Mouse (Mus musculus) MEL (cell line): ENCODE measurements around the gene Tmem86a. TPM values are rescaled to one million over a fixed set of nuclear protein-coding genes. Genes with fewer than 3 reads are reported as not detected.

ENCODE experiments used
- DNase-seq: peaks from one replicate; pipeline ENCODE4 v3.0.0; 2011; ENCODE audit warnings: low read depth, low spot score
- H3K27ac ChIP-seq: 2 replicates; pipeline ENCODE4 v1.5.1; 2012; ENCODE audit warnings: low read depth, mild to moderate bottlenecking, control low read depth, low read length, moderate library complexity; ENCODE audit not compliant: control insufficient read depth
- H3K27me3 ChIP-seq, 2 experiments: fragments of 150-350 bp in 1 of 2; sonication (generic) in 1 of 2; 2 replicates each; pipeline ENCODE4 v1.6.1; 2012; ENCODE audit warnings: low read length in 2 of 2, mild to moderate bottlenecking in 2 of 2, improper control_type of control experiment in 1 of 2, moderate library complexity in 1 of 2; ENCODE audit not compliant: insufficient read depth in 2 of 2, control insufficient read depth in 1 of 2
- H3K36me3 ChIP-seq, 2 experiments: 2 replicates each; pipeline ENCODE4 v1.6.1; 2012 to 2014; ENCODE audit warnings: low read length in 2 of 2, improper control_type of control experiment in 1 of 2, inconsistent platforms in 1 of 2, mild to moderate bottlenecking in 1 of 2; ENCODE audit not compliant: insufficient read depth in 2 of 2, control insufficient read depth in 1 of 2
- H3K4me1 ChIP-seq, 2 experiments: fragments of 150-350 bp in 1 of 2; sonication (generic) in 1 of 2; 2 replicates each; pipeline ENCODE4 v1.6.1; 2012; ENCODE audit warnings: low read length in 2 of 2, improper control_type of control experiment in 1 of 2, mild to moderate bottlenecking in 1 of 2; ENCODE audit not compliant: insufficient read depth in 2 of 2, control insufficient read depth in 1 of 2
- H3K4me3 ChIP-seq, 2 experiments: fragments of 150-350 bp in 1 of 2; sonication (generic) in 1 of 2; 2 replicates each; pipeline ENCODE4 v1.5.1; 2012; ENCODE audit warnings: low read depth in 2 of 2, low read length in 2 of 2, mild to moderate bottlenecking in 2 of 2, moderate library complexity in 2 of 2, control low read depth in 1 of 2, improper control_type of control experiment in 1 of 2; ENCODE audit not compliant: control insufficient read depth in 1 of 2, insufficient read depth in 1 of 2
- H3K79me2 ChIP-seq: 2 replicates; pipeline ENCODE4 v1.6.1; 2012; ENCODE audit warnings: mild to moderate bottlenecking, low read length, moderate library complexity; ENCODE audit not compliant: control insufficient read depth, poor library complexity, insufficient read depth
- H3K9ac ChIP-seq: 2 replicates; pipeline ENCODE4 v1.6.1; 2012; ENCODE audit warnings: low read depth, mild to moderate bottlenecking, control low read depth, low read length, moderate library complexity; ENCODE audit not compliant: control insufficient read depth, poor library complexity, severe bottlenecking
- H3K9me3 ChIP-seq: fragments of 150-350 bp; sonication (generic); replicated peaks from 2 replicates; pipeline ENCODE4 v1.6.1; 2012; ENCODE audit warnings: mild to moderate bottlenecking, low read length, improper control_type of control experiment, moderate library complexity; ENCODE audit not compliant: insufficient read depth
- CHD2 ChIP-seq: IDR thresholded peaks from 2 replicates; pipeline ENCODE4 v1.6.1; 2011; ENCODE audit warnings: low read length, improper control_type of control experiment
- E2F4 ChIP-seq: IDR thresholded peaks from 2 replicates; pipeline ENCODE4 v1.6.1; 2011; ENCODE audit warnings: low read depth, low read length, improper control_type of control experiment, borderline replicate concordance
- GABPA ChIP-seq: IDR thresholded peaks from 2 replicates; pipeline ENCODE4 v1.6.1; 2012; ENCODE audit warnings: low read depth, mild to moderate bottlenecking, inconsistent platforms, low read length, improper control_type of control experiment, moderate library complexity
- GATA1 ChIP-seq: IDR thresholded peaks from 2 replicates; pipeline ENCODE4 v1.6.1; 2011; ENCODE audit warnings: low read depth, low read length, improper control_type of control experiment
- HCFC1 ChIP-seq: IDR thresholded peaks from 2 replicates; pipeline ENCODE4 v1.6.1; 2012; ENCODE audit warnings: low read depth, mild to moderate bottlenecking, inconsistent platforms, low read length, improper control_type of control experiment, moderate library complexity
- MAFK ChIP-seq: IDR thresholded peaks from 2 replicates; pipeline ENCODE4 v1.6.1; 2011; ENCODE audit warnings: low read depth, mild to moderate bottlenecking, low read length, improper control_type of control experiment, borderline replicate concordance
- MAX ChIP-seq: IDR thresholded peaks from 2 replicates; pipeline ENCODE4 v1.6.1; 2011; ENCODE audit warnings: low read length, improper control_type of control experiment
- MAZ ChIP-seq: IDR thresholded peaks from 2 replicates; pipeline ENCODE4 v1.6.1; 2012; ENCODE audit warnings: low read depth, mild to moderate bottlenecking, inconsistent platforms, low read length, improper control_type of control experiment
- MXI1 ChIP-seq: IDR thresholded peaks from 2 replicates; pipeline ENCODE4 v1.6.1; 2011; ENCODE audit warnings: mild to moderate bottlenecking, low read depth, low read length, improper control_type of control experiment
- MYB ChIP-seq: IDR thresholded peaks from 2 replicates; pipeline ENCODE4 v1.6.1; 2011; ENCODE audit warnings: mild to moderate bottlenecking, low read depth, low read length, improper control_type of control experiment
- NRF1 ChIP-seq: IDR thresholded peaks from 2 replicates; pipeline ENCODE4 v1.6.1; 2014; ENCODE audit warnings: low read depth, mild to moderate bottlenecking, inconsistent platforms, low read length, improper control_type of control experiment, moderate library complexity; ENCODE audit not compliant: poor library complexity, insufficient read depth, severe bottlenecking
- POLR2A ChIP-seq, 2 experiments: IDR thresholded peaks; 2 replicates each; pipeline ENCODE4 v1.6.1; 2011 to 2012; ENCODE audit warnings: low read length in 2 of 2, mild to moderate bottlenecking in 2 of 2, control low read depth in 1 of 2, improper control_type of control experiment in 1 of 2, low read depth in 1 of 2, moderate library complexity in 1 of 2; ENCODE audit not compliant: control insufficient read depth in 1 of 2, insufficient read depth in 1 of 2, poor library complexity in 1 of 2
- POLR2AphosphoS5 ChIP-seq: IDR thresholded peaks from 2 replicates; pipeline ENCODE4 v1.6.1; 2012; ENCODE audit warnings: low read depth, borderline replicate concordance, mild to moderate bottlenecking, inconsistent platforms, low read length, moderate library complexity, mixed read lengths
- RAD21 ChIP-seq: IDR thresholded peaks from 2 replicates; pipeline ENCODE4 v1.6.1; 2011; ENCODE audit warnings: mild to moderate bottlenecking, low read depth, low read length, improper control_type of control experiment
- SIN3A ChIP-seq: IDR thresholded peaks from 2 replicates; pipeline ENCODE4 v1.6.1; 2012; ENCODE audit warnings: low read length, improper control_type of control experiment, inconsistent platforms
- SMC3 ChIP-seq: IDR thresholded peaks from 2 replicates; pipeline ENCODE4 v1.6.1; 2011; ENCODE audit warnings: low read depth, low read length, improper control_type of control experiment
- TAL1 ChIP-seq: IDR thresholded peaks from 2 replicates; pipeline ENCODE4 v1.6.1; 2012; ENCODE audit warnings: mild to moderate bottlenecking, inconsistent platforms, low read length, moderate library complexity, mixed read lengths
- TBP ChIP-seq: IDR thresholded peaks from 2 replicates; pipeline ENCODE4 v1.8.0; 2011; ENCODE audit warnings: low read depth, low read length, improper control_type of control experiment
- TCF12 ChIP-seq: IDR thresholded peaks from 2 replicates; pipeline ENCODE4 v1.6.1; 2014; ENCODE audit warnings: low read depth, mild to moderate bottlenecking, inconsistent platforms, low read length, improper control_type of control experiment, moderate library complexity
- USF1 ChIP-seq: IDR thresholded peaks from 2 replicates; pipeline ENCODE4 v1.6.1; 2014; ENCODE audit warnings: low read depth, mild to moderate bottlenecking, inconsistent platforms, low read length, improper control_type of control experiment, moderate library complexity
- USF2 ChIP-seq, 2 experiments: IDR thresholded peaks; 2 replicates each; pipeline ENCODE4 v1.6.1; 2011 to 2012; ENCODE audit warnings: improper control_type of control experiment in 2 of 2, low read length in 2 of 2, borderline replicate concordance in 1 of 2, inconsistent platforms in 1 of 2, low read depth in 1 of 2, mild to moderate bottlenecking in 1 of 2; ENCODE audit not compliant: insufficient read depth in 1 of 2
- ZKSCAN1 ChIP-seq: IDR thresholded peaks from 2 replicates; pipeline ENCODE4 v1.6.1; 2012; ENCODE audit warnings: low read depth, mild to moderate bottlenecking, inconsistent platforms, low read length, improper control_type of control experiment, moderate library complexity
- ZNF384 ChIP-seq: IDR thresholded peaks from 2 replicates; pipeline ENCODE4 v1.6.1; 2012; ENCODE audit warnings: low read depth, mild to moderate bottlenecking, inconsistent platforms, low read length, improper control_type of control experiment
- polyA plus RNA-seq, 2 experiments: library from polyadenylated mRNA; stranded (reverse) in 1 of 2; unstranded in 1 of 2; fragments of >175 nt in 1 of 2; fragments of >200 nt in 1 of 2; gene quantifications; 2 replicates each; pipeline versions ENCODE4 v1.2.1 to v1.2.4; 2012; ENCODE audit warnings: low replicate concordance in 2 of 2, low read depth in 1 of 2; ENCODE audit not compliant: insufficient read length in 2 of 2, insufficient read depth in 1 of 2, missing spikeins in 1 of 2
- total RNA-seq: library from RNA; depleted of rRNA; stranded (reverse); fragments of 300-350 nt; gene quantifications from 2 replicates; pipeline ENCODE4 v1.2.3, GENCODE M21; 2012

Gene Tmem86a
- total and polyA plus RNA-seq, 3 experiments = 0.27 to 0.54 TPM; not detected in 1

DNA sequence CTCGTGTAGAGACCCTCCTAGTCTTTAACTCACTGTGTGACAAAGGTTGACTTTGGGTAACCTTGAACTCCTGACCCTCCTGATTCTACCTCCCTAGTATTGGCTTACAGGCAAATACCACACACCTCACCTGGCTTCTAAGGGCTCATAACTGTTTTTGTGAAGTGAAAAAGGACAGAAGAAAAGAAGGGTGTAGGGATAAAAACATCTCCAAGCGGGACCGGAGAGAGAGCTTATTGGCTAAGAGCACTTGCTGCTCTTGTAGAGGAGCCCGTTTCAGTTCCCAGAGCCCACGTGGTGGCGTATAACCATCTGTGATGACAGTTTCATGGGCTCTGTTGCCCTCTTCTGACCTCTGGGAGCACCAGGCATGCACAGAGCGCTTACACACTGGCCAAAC lies 33.3 kb upstream of the Tmem86a start:
- TF ChIP-seq MAFK (no peak), MAZ (no peak), HCFC1 (no peak), ZKSCAN1 (no peak), ZNF384 (no peak), POLR2A (IDR thresholded peaks at IDR 0.05; ENCODE audit: control insufficient read depth in 1 of 2, insufficient read depth in 1 of 2, low read depth in 1 of 2, low read length in 2 of 2, poor library complexity in 1 of 2) (no peak), MYB (no peak), RAD21 (no peak), TCF12 (no peak), GATA1 (no peak)
- DNase-seq = no peak

GRCm38 (mm10) chr7:47019641-47020040 lies 30.8 kb upstream of the Tmem86a start:
- no peak overlapping the region for H3K27ac ChIP-seq
- peaks cover 3 to 6% of the 10 kb centered on the region in 2 experiments; a peak in 3 of 4 replicates for H3K4me1 ChIP-seq
- H3K4me3 ChIP-seq = no peak overlapping the region
- H3K9ac ChIP-seq = no peak overlapping the region
- DNase-seq = no peak
- H3K27me3 ChIP-seq = no peaks in the 10 kb centered on the region
- peaks cover 0 to 4% of the 10 kb centered on the region in 2 experiments; a peak in 2 of 4 replicates for H3K36me3 ChIP-seq
- no peaks in the 10 kb centered on the region for H3K79me2 ChIP-seq
- no peaks in the 10 kb centered on the region for H3K9me3 ChIP-seq
- no peak for TF ChIP-seq GABPA
- no peak for TF ChIP-seq TBP
- TF ChIP-seq USF2 (IDR thresholded peaks at IDR 0.05; ENCODE audit: borderline replicate concordance in 1 of 2, insufficient read depth in 1 of 2, low read depth in 1 of 2, low read length in 2 of 2) = no peak
- TF ChIP-seq ZKSCAN1 = no peak
- TF ChIP-seq TCF12 = no peak
- no peak for TF ChIP-seq SIN3A
- TF ChIP-seq MXI1 = no peak
- TF ChIP-seq POLR2AphosphoS5 = no peak
- no peak for TF ChIP-seq MAX
- no peak for TF ChIP-seq MYB
- TF ChIP-seq TAL1 = no peak
- TF ChIP-seq GATA1 = no peak
- TF ChIP-seq CHD2 = no peak
- TF ChIP-seq USF1 = no peak
- TF ChIP-seq E2F4 = no peak
- TF ChIP-seq NRF1 = no peak
- no peak for TF ChIP-seq SMC3
- TF ChIP-seq POLR2A (IDR thresholded peaks at IDR 0.05; ENCODE audit: control insufficient read depth in 1 of 2, insufficient read depth in 1 of 2, low read depth in 1 of 2, low read length in 2 of 2, poor library complexity in 1 of 2) = no peak

More for the DNA sequence above, 33.3 kb upstream of the Tmem86a start:
- no peaks in the 10 kb centered on the region for H3K9me3 ChIP-seq
- H3K27ac ChIP-seq = no peak overlapping the region
- no peaks in the 10 kb centered on the region for H3K27me3 ChIP-seq
- no peak overlapping the region for H3K9ac ChIP-seq
- peaks cover 6 to 7% of the 10 kb centered on the region in 2 experiments for H3K4me1 ChIP-seq
- no peak overlapping the region for H3K4me3 ChIP-seq
- H3K36me3 ChIP-seq = peaks cover 0 to 13% of the 10 kb centered on the region in 2 experiments; a peak in 2 of 4 replicates
- H3K79me2 ChIP-seq = no peaks in the 10 kb centered on the region
